Mouse (Mus musculus): Measurements from ENCODE around the gene Rasal3.

Rasal3 gene

DNA sequence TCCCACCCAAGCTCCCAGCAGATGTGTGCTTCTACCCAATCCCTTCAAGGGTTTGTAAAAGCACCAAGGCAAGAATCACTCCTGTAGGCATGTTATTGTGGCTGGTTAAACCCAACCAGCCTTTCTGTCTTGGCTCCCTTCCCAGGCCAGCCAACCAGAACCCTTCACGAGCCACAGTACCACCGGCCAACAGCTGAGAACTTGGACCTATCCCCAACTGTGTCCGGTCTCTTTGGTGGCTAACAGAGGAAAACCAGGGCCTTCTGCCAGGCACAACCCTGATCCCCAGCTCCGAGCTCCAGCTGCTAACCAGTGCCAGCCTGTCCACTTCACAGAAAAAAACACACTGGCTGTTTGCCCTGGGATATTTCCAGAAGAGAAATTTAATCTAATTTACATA, 49.7 kb downstream of the Rasal3 start:
- DNase-seq = no peak

DNA sequence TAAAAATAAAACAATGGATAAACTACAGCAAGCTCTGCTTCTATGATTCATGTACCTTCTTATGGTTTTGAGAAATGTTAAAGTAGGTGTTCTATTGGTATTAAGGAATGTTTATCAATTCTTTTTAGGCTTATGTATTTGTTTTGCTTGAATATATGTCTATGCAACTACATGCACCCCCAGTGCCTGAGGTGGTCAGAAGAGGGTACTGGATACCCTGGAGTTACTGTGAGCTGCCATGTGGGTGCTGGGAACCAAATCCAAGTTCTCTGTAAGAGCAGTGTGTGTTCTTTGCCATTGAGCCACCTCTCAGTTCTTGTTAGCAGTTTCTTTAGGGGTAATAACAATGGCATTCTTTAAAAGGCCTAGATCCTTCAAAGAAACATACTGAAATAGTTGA, 51.7 kb downstream of the Rasal3 start:
- no peak for DNase-seq

DNA sequence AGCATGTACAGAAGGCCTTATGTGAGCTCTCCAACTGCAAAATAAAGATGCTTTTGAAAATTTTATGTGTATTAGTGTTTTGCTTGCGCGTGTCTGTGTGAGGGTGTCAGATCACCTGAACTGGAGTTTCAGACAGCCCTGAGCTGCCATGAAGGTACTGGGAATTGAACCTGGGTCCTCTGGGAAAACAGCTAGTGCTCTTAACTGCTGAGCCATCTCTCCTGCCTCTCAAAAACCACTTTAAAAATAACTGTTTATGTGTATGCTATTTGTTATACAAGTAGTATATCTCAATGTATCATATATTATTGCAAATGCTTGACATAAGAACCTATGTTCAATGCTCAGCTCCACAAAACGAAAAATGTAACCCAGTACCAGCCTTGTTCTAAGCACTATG, 52.1 kb downstream of the Rasal3 start:
- DNase-seq = no peak

DNA sequence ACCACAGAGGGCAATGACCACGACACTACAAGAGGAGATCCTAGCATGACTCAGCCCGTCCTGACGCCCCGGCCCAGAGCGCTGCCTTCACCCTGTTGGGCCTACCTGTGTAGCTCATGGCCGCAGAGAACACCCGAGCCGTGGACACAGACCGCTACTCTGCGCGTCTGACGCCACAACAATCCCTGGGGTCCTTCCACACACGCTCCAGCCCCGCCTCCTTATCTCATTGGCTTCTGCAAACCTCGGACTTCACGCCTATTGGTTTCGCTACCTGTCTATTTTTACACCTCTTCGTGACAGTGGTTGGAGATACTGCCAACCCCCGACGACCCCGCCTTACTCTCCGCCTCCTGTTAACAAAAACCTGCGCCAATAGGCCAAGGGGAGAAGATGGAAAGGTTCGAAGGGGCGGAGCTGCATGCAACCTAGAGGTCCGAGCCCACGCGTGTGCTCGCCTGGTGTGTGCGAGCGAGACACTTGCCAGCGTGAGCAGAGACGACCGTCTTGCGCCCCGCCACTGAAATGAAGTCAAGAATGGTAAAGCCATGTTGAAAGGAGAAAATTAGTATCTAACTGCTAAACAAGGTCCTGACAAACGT, 52.9 kb downstream of the Rasal3 start, which contains the start of gene Akap8l:
Gene Akap8l, minus strand, starts transcription at position 226 of the 602 bp plus-strand sequence.
- DNase-seq = peak; percentile 90

DNA sequence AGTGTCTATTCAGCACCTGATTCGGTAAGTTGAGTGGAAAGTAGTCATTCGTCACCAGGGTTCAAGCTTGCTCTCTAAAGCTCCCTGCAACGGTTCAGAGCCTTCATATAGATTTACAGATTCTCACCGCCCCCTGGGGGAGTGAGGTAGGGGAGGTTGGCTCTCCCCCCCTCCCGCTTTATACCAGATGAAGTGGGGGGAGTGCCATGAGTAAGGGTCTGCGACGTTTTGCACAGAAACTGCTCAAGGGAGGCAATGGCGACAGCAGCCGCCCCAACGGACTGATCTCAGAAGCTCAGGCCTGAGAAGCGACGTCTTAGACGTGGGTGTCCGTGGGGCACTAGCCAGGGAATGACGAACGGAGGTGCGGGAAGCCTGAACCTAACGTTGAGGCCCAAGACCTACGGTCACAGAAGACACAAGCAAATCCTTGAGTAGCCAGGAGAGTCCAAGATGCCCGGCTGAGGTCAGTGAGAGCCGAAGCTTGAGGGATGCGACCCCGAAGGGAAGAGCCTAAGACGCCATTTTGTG, 53.5 kb downstream of the Rasal3 start:
- peak; percentile 50 for DNase-seq

DNA sequence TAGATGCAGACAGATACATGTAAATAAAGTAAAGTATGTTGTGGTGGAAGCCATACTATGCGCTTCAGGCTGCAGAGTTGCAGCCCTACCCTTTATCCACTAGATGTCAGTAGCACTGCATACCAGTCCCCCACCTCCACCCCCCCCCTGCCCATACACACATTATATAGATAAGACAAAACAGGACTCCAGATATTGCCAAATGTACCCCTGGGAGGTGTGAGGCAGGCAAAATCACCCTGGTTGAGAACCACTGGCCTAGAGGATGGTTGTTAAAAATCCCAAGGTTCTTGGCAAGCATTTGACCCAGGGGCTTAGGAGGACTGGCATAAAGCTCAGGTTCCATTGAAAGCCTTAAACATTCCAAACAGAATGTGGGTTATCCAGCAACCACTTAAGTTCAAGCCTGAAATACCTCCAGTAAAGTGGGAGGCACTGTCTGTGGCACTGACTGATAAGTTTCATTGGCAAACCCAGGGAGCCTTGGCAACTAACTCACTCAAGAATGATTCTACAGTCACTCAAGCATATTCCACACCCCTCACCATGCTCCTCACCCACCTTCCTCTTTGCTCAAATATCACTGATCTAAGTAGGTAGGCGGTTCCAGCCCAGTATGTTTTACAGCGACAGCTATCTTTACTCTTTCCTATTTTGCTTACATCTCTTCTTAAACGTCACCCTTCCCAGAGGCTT, 54.2 kb downstream of the Rasal3 start:
- DNase-seq = peak; percentile 58

DNA sequence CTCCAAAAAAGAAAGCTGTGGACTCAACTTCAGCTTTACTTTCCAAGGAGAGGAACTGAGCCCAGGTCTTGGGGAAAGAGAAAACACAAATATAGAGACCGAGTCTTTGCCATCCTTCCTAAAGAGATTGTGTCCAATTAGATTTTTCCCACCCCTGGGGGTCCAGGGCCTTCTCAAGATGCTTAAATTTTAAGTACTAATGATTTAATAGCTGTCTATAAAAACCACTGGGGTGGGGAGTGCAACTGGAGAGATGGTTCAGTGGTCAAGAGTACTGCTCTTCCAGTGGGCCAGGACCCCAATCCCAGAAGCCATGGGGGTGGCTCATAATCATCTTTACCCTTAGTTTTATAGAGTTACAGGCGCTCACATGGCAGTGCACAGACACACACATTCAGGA, 55.0 kb downstream of the Rasal3 start:
- DNase-seq = no peak

DNA sequence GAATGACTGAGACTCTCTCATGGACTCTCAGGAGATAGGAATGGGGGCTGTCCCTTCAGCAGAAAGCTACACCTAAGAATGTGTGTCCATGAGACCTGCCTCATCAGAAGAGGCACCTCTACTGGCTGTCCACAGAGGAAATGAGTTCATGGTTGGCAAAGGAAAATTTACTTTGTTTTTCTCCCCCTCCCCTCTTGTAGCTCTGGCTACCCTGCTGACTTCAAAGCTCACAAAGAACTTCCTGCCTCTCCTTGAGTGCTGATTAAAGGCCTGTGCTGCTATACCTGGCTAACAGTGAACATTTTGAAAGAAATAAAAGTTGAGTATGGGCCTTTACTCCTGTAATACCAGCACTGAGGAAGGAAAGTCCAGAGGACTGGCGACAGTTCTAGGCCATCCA, 62.3 kb downstream of the Rasal3 start:
- no peak for DNase-seq

Data from thymus, postnatal 4 days (tissue).